Mouse (Mus musculus) 3134 (cell line): ENCODE measurements around the gene Irx1.

Source experiments
- DNase-seq: peaks from one replicate; pipeline ENCODE4 v3.0.0-alpha.2; 2011; ENCODE audit warnings: low spot score; ENCODE audit not compliant: insufficient read length; ENCODE audit errors: extremely low read depth

The Irx1 gene

DNA sequence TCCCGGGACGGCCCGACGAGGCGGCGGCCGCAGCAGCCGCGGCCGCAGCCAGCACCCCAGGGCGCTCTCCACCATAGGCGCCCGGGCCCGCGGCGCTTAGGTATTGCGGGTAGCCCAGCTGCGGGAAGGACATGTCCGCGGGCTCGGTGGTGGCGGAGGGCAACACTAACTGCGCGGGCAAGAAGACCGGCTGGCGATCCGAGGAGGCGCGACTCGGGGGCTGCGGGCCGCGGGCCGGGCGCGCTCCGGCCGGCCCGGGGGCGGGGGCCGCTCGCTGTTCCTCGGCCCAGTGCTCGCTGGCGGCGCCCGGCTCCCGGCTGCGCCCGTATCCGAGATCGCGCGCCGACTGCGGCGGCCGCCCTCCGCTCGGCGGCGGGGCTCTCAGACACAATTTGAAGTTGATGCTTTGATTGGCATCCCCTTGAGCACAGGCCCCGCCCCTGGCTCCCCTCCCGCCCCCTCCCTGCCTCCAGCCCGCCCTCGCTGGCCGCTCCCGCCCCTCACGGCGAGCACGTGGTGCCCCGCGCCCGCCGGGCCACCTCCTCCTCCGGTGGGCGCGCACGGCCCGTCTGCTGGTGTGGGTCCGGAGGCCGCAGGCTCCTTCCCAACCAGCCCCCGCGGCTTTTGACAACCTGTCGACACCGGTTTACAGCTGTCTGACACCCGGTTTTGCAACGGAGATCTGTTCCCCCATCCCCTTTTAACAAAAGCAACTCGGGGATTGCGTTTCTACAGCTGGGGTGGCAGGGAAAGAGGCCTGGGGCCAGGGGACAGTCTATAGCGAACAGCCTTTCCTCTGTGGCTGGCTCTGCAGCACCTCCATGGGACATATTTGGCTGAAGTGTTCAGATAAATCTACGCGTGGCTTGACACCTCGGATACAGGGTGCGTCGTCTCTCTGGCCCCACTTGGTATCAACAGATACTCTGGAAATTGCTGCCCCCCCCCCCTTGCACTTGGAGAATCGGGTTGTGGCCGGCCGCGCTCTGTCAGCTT lies at the start of gene Irx1:
TSS of gene Irx1 (minus strand) at position 368 of the 996 bp plus-strand sequence.
- peak; percentile 84 for DNase-seq

GRCm38 (mm10) chr13:71979932-71980655 lies 16.6 kb upstream of the Irx1 start:
- no peak for DNase-seq

DNA sequence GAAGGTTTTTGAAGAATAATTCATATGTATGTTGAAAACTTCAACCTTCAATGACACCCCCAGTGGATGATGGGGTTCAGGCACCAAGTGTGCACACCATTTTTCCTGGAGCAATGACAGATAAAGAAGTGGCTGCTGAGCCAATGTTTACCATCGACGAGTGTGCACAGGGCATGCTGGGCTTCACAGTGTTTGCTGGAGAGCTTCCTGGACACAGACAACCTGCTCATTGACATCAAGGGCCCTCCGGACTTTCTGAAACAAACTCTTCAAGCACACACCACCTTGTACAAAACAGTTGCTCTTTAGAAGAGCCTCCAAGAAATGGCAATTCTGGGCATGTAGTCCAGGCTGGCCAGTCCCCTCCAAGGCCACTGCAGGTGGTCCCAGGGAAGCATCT lies 12.2 kb upstream of the Irx1 start:
- no peak for DNase-seq

DNA sequence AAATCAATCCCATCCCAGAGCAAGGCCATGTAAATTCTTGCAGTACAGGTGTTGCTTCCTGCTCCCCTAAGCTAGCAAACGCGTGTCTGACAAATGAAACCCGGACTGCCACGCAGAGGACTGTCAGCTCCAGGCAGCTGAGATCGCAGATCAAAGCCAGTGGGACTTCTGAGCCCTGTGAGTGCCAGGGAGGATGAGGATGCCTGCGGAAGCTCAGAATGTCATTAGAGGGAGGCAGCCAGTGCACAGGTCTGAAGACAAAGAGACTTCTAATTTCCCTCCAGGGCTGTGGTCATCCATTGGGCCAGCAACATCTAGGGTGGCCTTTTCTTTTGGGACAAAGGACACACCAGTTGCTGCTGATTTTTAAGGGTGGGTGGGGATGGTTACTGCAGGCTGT lies 4.8 kb upstream of the Irx1 start:
- no peak for DNase-seq

GRCm38 (mm10) chr13:71967341-71968250 lies 4.1 kb upstream of the Irx1 start:
- DNase-seq: no peak

DNA sequence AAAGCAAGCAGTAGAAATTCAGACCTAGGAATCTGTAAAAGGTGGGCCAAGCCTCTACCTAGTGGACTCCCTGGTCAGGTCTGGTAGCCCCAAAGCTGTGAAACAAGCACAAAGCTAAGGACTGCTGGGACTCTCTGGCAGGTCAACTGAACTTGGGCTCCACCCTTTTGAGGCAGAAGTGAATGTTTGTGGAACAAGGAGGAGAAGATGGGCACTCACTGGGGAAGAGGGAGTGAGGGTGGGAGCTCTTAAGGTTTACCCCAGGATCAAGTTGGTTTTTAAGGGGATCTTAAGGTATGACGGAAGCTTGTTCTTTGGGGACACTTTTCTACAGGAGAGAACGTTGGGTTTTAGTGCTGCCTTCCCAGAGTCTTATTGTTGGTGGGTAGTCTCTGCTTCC lies 3.1 kb upstream of the Irx1 start:
- no peak for DNase-seq

GRCm38 (mm10) chr13:71964366-71964765 lies 843 bp upstream of the Irx1 start:
- no peak for DNase-seq

GRCm38 (mm10) chr13:71962661-71963355 lies 715 bp downstream of the Irx1 start:
- DNase-seq: peak; percentile 75

GRCm38 (mm10) chr13:71961891-71962660 lies 1.4 kb downstream of the Irx1 start:
- DNase-seq: peak; percentile 34

- no peak for DNase-seq
Measured at GRCm38 (mm10) chr13:71960846-71961735, 2.4 kb downstream of the Irx1 start.

GRCm38 (mm10) chr13:71960277-71960672 lies 3.2 kb downstream of the Irx1 start:
- DNase-seq: no peak

DNA sequence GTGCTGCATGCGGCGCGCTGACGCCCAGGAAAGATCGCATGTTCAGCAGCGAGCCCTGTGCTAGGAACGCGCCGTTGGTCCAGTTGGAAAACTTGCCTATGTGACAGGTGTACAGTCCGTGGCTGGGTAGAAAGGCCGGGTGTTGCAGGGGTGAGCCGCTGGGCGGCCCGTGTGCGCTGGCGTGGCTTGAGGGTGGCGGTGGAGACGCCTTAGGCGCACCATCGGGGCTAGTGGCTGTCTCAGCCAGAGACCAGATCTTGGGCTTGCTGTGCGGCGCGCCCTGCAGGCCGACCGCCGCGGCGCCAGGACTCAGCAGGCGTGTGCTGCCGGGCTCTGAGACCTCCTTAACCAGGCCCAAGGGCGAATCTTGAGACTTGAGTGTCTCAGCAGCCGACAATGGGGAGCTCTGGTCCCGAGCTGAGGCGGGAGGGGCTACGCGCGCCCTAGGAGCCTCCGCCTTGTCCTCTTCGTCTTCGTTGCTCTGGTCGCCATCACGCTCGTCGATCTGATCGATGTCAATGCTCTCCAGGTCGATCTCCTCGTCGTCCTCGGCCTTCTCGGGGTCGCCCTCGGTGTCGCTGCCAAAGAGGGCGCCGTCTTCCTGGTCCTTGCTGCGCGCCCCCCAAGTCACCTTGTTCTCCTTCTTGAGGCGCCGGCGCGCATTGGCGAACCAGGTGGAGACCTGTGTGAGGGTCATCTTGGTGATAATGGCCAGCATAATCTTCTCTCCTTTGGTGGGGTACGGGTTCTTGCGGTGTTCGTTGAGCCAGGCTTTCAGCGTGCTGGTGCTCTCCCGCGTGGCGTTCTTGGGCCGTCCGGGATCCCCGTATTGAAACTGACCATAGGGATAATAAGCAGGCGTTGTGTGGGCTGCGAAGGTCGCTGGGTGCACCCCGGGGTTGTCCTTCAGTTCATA lies 3.9 kb downstream of the Irx1 start:
- DNase-seq: peak; percentile 85

DNA sequence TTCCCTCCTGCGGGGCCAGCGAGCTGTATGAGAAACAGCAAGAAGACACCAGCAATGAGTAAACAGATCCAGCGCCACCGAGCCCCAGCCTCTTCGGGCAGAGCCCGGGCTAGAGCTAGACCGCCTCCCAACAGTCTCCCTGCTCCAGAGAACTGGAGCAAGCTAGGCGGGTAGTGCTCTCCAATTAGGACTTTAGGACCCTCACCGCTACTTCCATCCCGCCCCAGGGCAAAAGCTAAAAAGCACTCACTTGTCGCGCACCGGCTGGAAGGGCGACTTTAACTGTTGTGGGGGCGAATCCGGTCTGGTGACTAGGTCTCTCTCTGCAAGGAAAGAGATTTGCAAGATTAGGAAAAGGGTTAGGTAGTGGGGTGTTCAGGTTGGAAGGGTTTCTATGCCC lies 4.9 kb downstream of the Irx1 start:
- peak; percentile 65 for DNase-seq

DNA sequence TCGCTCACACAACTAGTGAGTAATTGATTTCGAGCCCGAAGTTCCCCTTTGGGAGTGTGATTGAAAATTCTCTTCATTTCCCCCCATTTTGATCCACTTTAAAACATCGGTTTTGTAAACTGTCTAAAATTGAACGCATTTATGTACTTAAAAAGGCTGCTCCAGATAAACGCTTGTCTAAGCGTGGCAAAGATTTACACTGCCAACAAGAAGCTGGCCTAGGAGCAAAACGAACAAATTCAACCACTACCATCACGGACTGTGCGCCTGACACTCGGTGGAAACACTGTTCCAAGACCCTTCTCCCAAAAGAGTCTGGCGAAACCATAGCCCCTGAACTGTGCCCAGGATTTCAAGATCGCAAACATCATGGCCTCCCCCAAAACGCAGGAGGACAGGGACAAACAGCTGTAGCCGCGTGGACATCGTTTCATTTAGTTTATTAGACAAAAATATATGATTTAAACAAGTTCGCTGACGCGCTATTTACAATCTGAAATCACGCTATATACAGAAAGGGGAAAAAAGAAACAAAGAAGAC lies 5.6 kb downstream of the Irx1 start:
- DNase-seq: peak; percentile 28

- DNase-seq: no peak
Measured at GRCm38 (mm10) chr13:71957147-71957546, 6.4 kb downstream of the Irx1 start.

- DNase-seq: no peak
Measured at GRCm38 (mm10) chr13:71956481-71956880, 7.0 kb downstream of the Irx1 start.

DNA sequence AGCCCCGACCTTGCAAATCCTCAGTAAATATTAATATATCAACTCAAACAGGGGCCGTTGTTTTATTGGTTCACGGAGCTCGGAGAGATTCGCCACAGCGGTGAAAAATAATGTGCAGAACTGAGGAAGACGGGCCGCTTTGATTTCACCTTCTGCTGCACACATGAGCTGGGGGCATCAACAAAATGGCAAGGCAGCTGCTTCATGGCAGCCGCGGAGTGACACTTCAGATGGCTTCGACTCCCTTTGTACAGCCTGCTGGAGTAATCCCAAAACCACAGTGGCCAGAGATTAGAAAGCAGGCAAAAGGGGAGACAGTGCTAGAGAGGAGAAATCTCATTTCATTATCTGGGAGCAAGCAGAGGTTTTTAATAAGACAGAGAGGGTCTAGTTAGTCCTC lies 11.6 kb downstream of the Irx1 start:
- DNase-seq: no peak
